Mouse (Mus musculus): ENCODE results near the gene Plpp3. TPM values are rescaled to one million over a fixed set of nuclear protein-coding genes. Genes with fewer than 3 reads are reported as not detected.
A peak's percentile ranks its signal among the peaks of the same experiment; 100 is the strongest.

Plpp3 gene
- 58.9 and 61.5 TPM in 2 replicates for polyA plus RNA-seq (2012; rRNA removed)

DNA sequence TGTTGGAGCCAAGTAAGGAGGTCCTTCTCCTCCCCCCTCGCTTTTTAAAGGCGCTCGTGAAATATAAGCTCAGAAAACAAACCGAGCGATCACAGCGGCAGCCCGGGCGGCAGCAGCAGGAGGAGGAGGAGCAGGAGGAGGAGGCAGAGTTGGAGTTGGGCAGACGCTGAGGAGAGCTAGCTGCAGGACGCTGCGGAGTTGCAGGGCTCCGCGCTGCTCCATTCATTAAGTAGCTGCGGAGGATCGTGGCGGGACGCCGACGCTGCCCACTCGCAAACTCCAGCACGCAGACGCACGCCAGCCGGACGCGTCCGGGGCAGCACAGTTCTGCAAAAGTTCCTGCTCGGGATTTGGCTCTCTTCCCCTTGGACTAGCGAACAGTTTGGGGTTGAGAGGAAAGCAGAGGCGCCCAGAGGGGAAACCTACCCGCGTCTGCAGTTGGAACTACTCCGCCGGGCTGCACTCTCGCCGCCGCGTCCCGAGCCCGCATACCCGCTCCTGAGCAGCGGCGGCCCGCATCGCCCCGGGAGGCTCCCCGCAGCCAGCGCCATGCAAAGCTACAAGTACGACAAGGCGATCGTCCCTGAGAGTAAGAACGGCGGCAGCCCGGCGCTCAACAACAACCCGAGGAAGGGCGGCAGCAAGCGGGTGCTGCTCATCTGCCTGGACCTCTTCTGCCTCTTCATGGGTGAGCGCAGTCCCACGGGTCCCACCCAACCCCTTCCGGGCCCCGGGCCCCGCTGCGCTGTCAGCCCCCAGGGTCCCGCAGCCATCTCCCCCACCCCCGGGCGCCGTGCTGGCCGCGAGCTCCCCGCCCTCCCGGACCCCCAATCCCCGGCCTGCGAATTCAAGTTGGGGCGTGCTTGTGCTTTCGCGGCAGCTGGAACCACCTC, at the start of gene Plpp3:
Gene Plpp3 (plus strand): TSS at position 72 of the 893 bp plus-strand sequence.
- TF ChIP-seq CTCF (IDR thresholded peaks at IDR 0.05; ENCODE audit: borderline replicate concordance, extremely low read depth, insufficient read depth, insufficient read length) (no peak), POLR2A (IDR thresholded peaks at IDR 0.05; ENCODE audit: borderline replicate concordance, extremely low read depth, insufficient read depth, insufficient read length, poor library complexity, severe bottlenecking) (peak; percentile 49; the same call in 1 of the 2 replicates)
- DNase-seq (ENCODE audit: low read depth), result peak; percentile 98

DNA sequence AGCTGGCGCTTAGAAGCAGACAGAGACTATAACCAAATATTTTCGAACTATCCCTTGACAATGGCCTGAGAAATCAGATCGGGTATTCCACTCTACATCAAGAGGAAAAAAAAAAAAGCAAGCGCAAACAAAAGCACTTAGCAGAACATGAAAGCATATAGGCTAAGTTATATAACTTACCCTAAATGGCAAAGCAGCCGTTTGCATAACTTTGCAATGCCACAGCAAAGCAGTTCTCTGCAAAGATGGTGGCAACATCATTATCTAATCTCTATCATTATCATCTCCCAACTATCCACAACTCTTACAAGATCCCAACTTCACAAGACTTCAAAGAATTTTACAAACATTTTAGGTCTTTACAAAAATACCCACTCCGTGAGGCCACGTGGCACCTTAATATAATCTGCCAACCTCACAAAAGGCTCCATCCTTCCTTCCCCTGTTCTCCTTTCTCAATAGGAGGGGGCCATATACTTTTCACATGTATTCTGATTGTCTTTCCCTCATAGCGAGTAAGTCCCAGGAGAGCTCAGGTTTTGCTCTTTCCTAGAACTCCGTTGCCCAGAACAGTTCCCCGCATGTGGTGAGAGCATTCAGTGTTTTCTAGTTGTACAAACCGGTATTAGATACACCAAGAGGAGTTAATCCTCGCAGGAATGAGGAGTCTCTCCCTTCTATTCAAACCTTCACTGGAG, 49.1 kb upstream of the Plpp3 start:
- DNase-seq (ENCODE audit: low read depth), result no peak
- TF ChIP-seq POLR2A (IDR thresholded peaks at IDR 0.05; ENCODE audit: borderline replicate concordance, extremely low read depth, insufficient read depth, insufficient read length, poor library complexity, severe bottlenecking), result no peak
- no peak for TF ChIP-seq CTCF (IDR thresholded peaks at IDR 0.05; ENCODE audit: borderline replicate concordance, extremely low read depth, insufficient read depth, insufficient read length)

DNA sequence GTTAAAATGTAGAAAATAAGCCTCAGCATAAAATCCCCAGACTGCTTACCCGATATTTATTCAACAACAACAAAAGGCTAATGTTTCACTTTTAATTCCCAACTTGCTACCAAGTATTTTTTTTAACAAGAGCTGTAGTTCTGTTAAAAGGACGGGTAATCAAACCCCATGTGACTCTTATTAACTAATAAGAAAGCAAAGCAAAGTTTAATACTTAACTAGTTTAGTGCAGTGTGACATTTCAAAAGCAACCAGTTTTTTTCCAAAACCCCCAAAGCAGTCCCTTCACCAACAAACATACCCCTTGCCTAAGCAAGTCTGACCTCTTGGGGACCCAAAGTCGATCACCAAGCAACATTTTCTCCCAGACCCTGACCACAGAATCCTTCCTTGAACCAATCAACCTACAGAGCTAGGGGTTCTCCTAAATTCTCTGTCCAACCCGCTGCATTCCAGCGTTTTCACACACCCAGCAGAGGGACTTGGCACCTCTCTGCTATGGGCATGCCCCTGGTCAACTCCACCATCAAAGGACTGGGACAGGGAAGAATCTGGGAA, 48.4 kb upstream of the Plpp3 start:
- DNase-seq (ENCODE audit: low read depth), result peak; percentile 7

DNA sequence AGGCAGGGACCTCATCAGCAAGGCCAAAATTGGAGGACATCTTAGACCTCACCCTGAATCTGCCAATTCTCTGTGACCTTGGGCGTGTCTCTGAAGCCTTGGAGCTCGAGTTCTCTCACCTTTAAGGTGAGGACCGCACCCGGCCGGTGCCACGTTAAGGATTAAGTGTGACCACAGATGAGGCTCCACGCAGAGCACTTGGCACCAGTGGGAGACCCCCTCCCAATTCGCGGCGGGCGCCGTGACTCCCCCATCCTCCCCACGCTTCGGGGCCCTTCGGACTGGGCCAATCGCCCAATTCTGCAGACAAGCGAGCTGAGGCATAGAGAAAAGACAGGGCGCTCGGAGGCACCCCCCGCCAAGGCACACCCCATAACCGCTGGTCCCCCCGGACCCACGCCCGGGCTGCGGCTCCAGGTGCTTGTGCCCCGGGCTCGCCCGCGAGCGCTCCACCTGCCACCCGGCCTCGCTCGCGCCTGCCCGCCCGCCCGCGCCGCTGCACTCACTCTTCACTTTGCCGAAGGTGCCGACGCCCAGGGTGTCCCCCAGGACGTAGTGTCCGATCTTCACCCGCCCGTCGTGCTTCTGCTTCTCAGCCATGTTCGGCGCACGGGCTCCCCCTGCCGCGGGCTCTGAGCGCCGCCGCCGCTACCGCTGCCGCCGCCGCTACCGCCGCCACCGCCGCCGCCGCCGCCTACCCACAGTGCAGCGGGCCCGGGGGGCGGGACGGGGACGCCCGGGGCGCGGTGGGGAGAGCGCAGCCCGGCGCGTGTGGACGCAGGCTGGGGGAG, 47.8 kb upstream of the Plpp3 start, which contains the start of gene Prkaa2:
Gene Prkaa2 (minus strand): TSS at position 692 of the 791 bp plus-strand sequence.
- TF ChIP-seq POLR2A (IDR thresholded peaks at IDR 0.05; ENCODE audit: borderline replicate concordance, extremely low read depth, insufficient read depth, insufficient read length, poor library complexity, severe bottlenecking), result peak; percentile 91
- no peak for TF ChIP-seq CTCF (IDR thresholded peaks at IDR 0.05; ENCODE audit: borderline replicate concordance, extremely low read depth, insufficient read depth, insufficient read length)
- peak; percentile 79 for DNase-seq (ENCODE audit: low read depth)

More for the DNA sequence above, 48.4 kb upstream of the Plpp3 start:
- TF ChIP-seq CTCF (IDR thresholded peaks at IDR 0.05; ENCODE audit: borderline replicate concordance, extremely low read depth, insufficient read depth, insufficient read length) (no peak), POLR2A (IDR thresholded peaks at IDR 0.05; ENCODE audit: borderline replicate concordance, extremely low read depth, insufficient read depth, insufficient read length, poor library complexity, severe bottlenecking) (no peak)

DNA sequence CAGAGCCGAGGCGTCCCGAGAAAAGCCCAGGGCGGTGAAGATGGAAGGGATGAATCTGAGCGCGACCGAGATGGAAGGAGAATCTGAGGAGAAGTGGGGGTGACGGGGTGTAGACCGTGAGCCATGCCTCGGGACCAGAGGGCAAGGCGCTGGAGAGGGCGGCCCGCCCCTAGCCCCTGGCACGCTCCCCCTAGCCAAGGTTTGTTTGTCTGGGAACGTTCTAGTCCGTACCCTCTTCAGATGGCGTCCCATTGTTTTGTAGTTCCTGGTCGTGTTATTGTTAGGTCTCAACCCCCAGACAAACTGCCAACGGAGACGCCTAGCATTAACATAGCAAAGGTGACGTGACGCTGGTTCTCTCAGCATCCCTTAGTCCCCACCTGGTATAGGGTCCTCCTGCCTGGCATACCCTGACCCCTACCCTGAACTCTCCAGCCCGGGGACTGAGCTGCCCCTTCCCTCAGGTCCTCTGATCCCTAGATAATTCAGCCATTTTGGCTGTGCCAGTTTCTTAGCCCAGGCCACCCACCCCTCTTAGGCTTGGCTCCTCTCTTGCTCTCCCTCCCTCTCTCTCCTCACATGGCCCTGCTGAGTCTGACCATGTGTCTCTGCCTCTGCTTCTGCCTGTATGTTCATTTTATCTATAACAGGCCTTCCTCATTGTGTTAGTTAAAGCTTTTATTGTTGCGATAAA, 47.0 kb upstream of the Plpp3 start:
- TF ChIP-seq CTCF (IDR thresholded peaks at IDR 0.05; ENCODE audit: borderline replicate concordance, extremely low read depth, insufficient read depth, insufficient read length) (no peak), POLR2A (IDR thresholded peaks at IDR 0.05; ENCODE audit: borderline replicate concordance, extremely low read depth, insufficient read depth, insufficient read length, poor library complexity, severe bottlenecking) (no peak)
- peak; percentile 69 for DNase-seq (ENCODE audit: low read depth)

DNA sequence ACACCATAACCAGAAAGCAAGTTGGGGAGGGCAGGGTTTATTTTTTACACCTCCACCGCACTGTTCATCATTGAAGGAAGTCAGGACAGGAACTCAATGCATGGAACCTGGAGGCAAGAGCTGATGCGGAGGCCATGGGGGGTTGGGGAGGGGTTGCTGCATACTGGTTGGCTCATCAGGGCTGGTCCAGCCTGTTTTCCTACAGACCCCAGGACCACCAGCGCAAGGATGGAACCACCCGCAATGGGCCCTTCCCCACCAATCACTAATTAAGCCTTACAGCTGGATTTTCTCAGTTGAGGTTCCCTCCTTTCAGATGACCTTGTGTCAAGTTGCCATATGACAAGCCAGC, 46.5 kb upstream of the Plpp3 start:
- DNase-seq (ENCODE audit: low read depth), result no peak
- no peak for TF ChIP-seq CTCF (IDR thresholded peaks at IDR 0.05; ENCODE audit: borderline replicate concordance, extremely low read depth, insufficient read depth, insufficient read length)
- no peak for TF ChIP-seq POLR2A (IDR thresholded peaks at IDR 0.05; ENCODE audit: borderline replicate concordance, extremely low read depth, insufficient read depth, insufficient read length, poor library complexity, severe bottlenecking)

DNA sequence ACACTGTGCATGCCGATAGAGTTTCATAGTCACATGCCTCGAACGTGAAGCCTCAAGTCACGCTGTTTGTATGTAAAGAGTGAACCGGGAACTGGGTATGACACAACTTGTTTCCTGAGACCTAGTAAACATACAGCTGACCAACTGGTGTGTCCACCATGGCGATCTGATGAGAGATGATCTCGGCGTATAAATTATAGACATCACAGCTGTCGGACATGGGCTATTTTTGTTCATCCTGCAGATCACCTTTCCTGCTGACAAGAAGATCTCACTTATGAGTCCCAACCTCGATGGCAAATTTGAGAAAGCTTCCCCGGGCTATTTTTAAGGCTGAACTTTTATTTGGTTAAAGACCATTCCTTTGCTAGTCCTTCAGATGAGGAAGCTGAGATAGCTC, 45.4 kb upstream of the Plpp3 start:
- no peak for DNase-seq (ENCODE audit: low read depth)
- no peak for TF ChIP-seq CTCF (IDR thresholded peaks at IDR 0.05; ENCODE audit: borderline replicate concordance, extremely low read depth, insufficient read depth, insufficient read length)
- no peak for TF ChIP-seq POLR2A (IDR thresholded peaks at IDR 0.05; ENCODE audit: borderline replicate concordance, extremely low read depth, insufficient read depth, insufficient read length, poor library complexity, severe bottlenecking)

DNA sequence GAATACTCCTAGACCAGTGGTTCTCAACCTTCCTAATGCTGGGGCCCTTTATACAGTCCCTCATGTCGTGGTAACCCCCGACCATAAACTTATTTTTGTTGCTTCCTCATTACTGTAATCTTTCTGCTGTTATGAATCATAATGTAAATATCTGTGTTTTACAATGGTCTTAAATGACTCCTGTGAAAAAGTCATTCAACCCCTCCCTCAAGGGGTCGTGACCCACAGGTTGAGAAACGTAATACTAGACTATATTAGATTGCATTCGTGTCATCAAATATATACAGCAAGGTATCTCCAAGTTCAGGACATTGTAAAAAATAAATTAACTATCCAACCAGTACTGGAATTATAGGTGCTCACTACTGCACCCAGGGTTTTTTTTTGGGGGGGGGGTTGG, 44.1 kb upstream of the Plpp3 start:
- TF ChIP-seq POLR2A (IDR thresholded peaks at IDR 0.05; ENCODE audit: borderline replicate concordance, extremely low read depth, insufficient read depth, insufficient read length, poor library complexity, severe bottlenecking) (no peak), CTCF (IDR thresholded peaks at IDR 0.05; ENCODE audit: borderline replicate concordance, extremely low read depth, insufficient read depth, insufficient read length) (no peak)
- no peak for DNase-seq (ENCODE audit: low read depth)

DNA sequence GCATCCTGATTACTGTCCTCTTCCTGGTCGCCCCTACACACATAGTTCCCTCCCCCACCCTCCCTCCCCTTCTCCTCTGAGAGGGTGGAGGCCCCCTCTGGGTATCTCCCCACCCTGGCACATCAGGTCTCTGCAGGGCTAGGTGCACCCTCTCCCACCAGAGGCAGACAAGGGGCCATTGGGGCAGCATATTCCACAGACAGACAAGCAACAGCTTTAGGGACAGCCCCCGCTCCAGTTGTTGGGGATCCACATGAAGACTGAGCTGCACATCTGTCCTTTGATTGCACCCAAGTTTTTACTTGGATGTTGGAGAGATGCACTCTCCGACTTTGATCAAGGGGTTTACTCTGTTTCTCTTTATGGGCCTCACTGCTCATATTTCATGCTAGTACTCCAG, 43.7 kb upstream of the Plpp3 start:
- TF ChIP-seq POLR2A (IDR thresholded peaks at IDR 0.05; ENCODE audit: borderline replicate concordance, extremely low read depth, insufficient read depth, insufficient read length, poor library complexity, severe bottlenecking) (no peak), CTCF (IDR thresholded peaks at IDR 0.05; ENCODE audit: borderline replicate concordance, extremely low read depth, insufficient read depth, insufficient read length) (no peak)
- no peak for DNase-seq (ENCODE audit: low read depth)

DNA sequence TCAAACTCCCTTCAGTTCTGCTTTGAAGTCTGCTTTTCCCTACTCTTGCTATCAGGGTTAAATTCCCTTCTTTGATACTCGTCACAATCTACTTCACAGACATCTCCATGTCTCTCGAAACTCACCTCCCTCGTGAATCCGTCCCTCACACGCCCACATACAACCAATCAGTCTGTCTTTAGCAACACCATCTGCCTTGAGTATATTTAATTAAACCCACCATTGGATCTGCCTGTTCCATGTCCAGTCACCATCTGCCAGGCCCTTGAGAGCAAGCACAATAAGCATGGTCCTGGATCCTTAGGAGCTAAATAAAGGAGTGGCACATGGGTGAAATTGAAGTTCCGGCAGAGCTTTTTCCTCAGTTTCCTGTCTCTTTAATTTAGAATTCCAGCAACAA, 36.1 kb upstream of the Plpp3 start:
- DNase-seq (ENCODE audit: low read depth), result peak; percentile 49
- TF ChIP-seq CTCF (IDR thresholded peaks at IDR 0.05; ENCODE audit: borderline replicate concordance, extremely low read depth, insufficient read depth, insufficient read length) (no peak), POLR2A (IDR thresholded peaks at IDR 0.05; ENCODE audit: borderline replicate concordance, extremely low read depth, insufficient read depth, insufficient read length, poor library complexity, severe bottlenecking) (no peak)

All from brain, embryonic 14.5 days (tissue).